Mouse (Mus musculus): ENCODE measurements around the gene Ccdc170.

The Ccdc170 gene

DNA sequence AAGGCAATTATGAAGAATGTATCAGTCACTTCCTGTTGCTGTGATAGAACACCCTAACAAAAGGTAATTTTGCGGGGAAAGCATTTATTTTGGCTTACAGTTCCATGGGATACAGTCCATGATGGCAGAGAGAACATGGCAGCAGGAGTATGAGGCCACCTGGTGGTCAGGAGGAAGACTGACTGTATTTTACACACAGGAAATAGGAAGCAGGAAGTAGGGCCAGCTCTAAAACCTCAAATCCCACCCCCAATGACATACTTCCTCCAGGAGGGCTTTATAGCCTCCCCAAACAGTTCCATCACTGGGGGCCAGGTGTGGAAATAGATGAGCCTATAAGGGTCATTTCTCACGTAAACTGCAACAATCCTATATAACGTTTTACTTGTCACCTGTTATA is 39.8 kb downstream of the Ccdc170 start:
- no peak for DNase-seq (ENCODE audit: low spot score in 2 of 2)

DNA sequence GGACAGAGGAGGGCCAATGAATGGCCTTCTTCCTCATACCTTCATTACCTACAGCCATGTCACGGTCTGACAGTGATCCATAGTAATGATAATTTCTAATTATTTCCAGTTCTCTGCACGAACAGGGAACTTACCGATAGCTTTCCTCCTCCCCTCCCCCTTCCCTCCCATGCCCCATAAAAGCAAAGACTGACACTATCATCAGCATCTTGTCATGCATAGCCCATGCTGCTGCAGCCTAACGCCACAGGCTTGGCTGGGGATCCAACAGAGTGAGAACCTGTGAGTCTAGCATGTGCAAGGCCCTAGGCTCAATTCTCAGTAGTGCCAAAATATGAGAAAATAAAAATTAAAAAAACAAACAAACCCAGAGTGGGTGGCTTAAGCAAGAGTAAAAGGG is 40.8 kb downstream of the Ccdc170 start:
- no peak for DNase-seq (ENCODE audit: low spot score in 2 of 2)

DNA sequence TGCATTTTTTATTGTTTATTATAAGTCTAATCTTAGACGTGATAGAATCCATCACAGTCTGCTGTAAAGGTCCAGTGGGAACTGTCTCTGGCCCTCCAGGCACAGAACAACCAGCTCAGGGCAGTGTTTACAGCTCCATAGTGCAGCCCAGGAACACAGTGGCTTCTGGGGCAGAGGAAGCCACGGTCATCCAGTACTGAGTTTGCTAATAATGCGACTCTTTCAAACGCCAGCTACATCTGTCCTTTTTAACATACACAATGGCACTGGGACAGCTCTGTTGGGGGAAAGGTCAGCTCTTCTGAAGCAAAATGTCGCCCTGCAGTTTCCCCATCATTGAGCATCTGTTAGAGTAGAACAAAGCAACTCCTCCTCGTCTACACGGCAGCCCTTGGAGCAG is 45.7 kb downstream of the Ccdc170 start:
- DNase-seq (ENCODE audit: low spot score in 2 of 2), result no peak

DNA sequence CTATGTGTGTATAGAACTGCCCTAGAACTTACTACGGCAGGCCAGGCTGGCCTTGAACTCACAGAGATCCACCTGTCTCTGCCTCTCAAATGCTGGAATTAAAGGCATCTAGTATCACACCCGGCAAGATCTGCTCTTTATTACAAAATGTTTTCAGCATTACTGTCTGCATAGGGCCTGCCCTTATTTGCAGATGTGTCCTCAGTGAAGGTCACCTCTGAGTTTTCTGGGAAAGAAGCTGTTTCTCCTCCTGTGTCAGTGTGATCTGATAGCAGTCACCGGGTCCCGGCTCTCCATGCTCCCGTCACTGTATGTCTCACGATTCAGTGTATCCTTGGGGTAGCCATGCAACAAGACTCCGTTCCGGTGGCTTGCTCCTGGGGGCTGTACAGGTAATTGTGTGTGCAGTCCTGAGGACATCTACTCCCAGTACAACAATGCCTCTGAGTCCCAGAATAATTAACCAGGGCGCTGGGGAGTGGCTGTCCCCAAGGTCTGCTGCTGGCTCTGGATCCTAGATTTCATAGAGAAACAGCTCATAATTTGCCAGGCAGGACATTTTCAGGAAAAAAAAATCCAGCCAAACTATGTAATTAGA is 48.4 kb downstream of the Ccdc170 start:
- no peak for DNase-seq (ENCODE audit: low spot score in 2 of 2)

DNA sequence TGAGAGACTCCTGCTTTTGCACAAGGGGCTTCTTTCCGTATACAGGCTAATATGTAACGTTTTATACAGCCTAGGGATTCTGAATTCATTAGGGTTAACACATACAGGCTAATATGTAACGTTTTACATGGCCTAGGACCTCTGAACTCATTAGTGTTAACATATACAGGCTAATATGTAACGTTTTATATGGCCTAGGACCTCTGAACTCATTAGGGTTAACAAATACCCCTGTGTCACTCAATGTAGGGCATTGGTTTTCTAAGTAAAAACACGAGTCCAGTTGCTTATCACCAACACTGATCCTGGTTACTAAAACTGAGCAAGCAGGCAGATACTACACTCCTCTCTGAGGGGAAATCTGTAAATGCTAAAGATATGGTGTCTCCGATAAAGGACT is 49.6 kb downstream of the Ccdc170 start:
- DNase-seq (ENCODE audit: low spot score in 2 of 2), result no peak

GRCm38 (mm10) chr10:4532731-4533130 is 50.4 kb downstream of the Ccdc170 start:
- no peak for DNase-seq (ENCODE audit: low spot score in 2 of 2)

GRCm38 (mm10) chr10:4533873-4534272 is 51.6 kb downstream of the Ccdc170 start:
- no peak for DNase-seq (ENCODE audit: low spot score in 2 of 2)

DNA sequence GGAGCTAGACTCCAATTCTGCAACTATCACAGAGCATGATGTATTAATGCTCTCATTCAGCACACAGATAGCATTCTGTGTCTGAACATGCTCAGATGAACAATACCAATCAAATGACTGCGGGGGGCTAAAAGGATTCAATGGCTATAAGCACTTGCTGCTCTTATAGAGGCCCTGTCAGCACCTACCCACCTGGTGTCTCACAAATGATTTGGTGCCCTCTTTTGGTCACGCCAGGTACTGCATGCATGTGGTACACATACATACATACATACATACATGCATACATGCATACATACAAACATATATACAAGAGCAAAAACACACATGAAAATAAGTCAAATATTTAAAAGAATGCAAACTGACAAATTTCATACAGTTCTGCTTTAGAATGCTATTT is 63.2 kb downstream of the Ccdc170 start:
- DNase-seq (ENCODE audit: low spot score in 2 of 2), result peak in 1 of 2 experiments; percentile 4

DNA sequence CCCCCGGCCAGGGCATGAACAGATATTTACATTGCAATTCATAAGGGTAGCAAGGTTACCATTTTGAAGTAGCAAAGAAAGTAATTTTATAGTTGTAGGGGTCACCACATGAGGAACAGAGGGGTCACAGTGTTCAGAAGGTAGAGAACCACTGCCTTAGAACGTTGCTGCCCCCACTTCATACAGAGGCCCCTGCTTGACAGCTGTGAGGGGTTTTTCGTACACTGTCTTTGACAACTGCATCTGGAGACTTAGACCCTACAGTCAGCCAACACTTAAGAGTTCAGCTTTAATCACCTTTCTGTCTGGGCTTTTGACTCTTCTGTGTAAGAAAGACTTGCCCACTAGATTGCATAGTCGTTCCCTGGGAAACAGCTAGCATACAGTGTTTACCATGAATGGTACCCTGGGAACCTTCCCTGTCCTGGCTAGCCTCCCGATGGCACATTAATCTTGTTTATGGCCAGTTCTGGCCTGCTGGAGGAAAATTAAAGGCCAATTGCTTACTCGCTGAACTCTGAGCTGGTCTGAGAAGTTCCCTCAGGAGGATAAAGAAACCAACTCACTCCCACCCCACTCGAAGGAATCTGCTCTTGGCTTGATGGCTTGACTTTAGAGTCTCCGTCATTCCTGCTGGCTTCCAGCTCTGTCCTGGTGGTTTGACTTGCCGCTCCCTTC is 71.3 kb downstream of the Ccdc170 start:
- no peak for DNase-seq (ENCODE audit: low spot score in 2 of 2)

DNA sequence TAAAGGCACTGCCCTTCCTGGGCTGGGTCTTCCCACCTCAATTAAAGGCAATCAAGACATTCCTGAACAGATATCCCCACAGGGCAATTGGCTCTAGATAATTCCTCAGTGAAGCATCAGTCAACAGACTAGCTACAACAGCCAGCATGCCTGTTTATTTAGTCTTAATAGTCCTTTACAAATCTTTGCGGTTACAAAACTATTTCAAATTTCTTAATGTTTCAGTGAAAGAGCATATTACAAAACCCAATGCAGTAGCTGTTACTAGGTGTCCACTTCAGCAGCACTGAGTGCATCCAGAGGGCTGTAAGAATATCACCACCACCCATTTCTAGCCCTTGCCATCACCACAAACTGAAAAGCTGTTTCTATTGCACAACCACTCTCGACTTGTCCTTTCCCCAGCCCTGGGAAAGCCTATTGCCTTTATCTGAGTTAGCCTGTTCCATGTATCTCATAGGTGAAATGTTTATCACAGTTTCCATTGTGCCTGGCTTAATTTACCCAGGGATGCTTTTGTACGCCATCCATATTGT is 74.6 kb downstream of the Ccdc170 start:
- DNase-seq (ENCODE audit: low spot score in 2 of 2), result no peak

GRCm38 (mm10) chr10:4559132-4559531 is 76.8 kb downstream of the Ccdc170 start:
- DNase-seq (ENCODE audit: low spot score in 2 of 2), result no peak

DNA sequence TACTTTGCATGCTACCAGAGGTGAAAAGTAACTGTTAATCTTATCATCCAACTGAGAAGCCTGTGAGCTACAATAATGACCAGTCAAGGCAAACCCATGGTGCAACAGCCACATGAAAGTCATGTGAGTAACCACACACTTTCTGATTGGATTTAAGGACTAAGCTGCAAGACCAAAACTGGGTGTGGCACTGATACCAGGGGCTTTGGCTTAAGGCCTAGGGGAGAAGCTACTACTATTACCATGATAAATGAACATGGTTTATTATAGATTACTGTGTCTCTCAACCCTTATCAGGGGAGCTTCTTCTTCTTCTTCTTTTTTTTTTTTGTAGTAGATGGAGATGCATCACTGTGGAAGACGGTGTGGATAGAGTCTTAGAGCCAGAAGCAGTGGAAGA is 82.8 kb downstream of the Ccdc170 start:
- DNase-seq (ENCODE audit: low spot score in 2 of 2), result no peak

DNA sequence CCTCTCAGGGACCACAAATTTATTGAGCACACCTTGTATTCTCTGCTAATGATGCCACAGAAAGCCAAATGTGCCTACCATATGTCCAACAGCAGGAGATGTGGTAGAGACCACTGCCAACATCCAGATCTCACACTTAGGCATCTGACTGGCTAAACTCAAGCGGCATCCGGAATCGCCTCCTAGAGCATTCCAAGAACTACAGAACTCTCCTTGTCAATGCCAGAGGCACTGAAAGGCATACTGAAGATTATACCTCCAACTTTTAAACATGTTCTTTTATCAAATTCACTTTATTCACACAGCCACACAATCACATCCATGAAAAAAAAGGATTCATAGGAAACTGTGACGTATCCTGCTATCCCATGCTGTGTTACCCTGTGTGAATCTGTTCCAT is 88.5 kb downstream of the Ccdc170 start:
- DNase-seq (ENCODE audit: low spot score in 2 of 2), result no peak

DNA sequence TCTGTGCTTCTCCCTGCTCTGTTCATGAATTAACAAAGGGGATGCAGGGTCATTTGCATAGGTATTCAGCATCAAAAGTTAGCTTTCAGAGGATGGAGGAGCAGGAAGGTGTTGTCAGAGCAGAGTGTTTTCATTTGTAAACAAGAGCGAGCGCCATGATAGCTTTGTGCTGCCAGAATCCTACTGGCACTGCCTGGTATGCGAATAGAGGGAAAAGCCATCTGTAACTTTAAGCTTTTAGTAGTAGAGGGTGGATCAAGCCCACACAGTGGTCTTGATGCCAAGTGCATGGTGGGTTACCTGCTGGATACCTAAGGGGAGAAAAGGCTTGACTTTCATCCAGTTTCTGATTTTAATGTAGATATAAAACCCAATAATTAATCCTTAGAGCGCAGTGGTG is 89.0 kb downstream of the Ccdc170 start:
- no peak for DNase-seq (ENCODE audit: low spot score in 2 of 2)

DNA sequence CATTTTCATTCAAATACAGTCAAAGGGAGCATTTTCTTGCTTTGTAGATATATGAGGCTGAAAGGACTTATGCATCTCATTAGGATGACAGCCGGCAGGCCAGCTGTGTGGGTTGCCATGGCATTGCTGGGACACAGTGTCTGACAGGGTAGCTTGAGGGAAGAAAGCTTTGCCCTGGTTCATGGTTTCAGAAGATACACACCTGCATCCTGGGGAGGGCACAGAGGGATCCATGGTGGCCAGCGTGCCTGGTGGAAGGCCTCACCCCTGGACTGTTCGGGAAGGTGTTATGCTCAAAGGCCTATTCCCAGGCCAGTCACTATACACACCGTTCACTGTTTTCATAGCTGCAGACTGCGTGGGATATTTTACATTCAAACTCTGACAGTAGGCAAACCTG is 99.6 kb downstream of the Ccdc170 start:
- DNase-seq (ENCODE audit: low spot score in 2 of 2), result no peak

GRCm38 (mm10) chr10:4586691-4587090 is 104.4 kb downstream of the Ccdc170 start:
- DNase-seq (ENCODE audit: low spot score in 2 of 2), result no peak

- no peak for DNase-seq (ENCODE audit: low spot score in 2 of 2)
These were observed 107.3 kb downstream of the Ccdc170 start for GRCm38 (mm10) chr10:4589576-4589975.

- DNase-seq (ENCODE audit: low spot score in 2 of 2), result no peak
These were observed 108.7 kb downstream of the Ccdc170 start for GRCm38 (mm10) chr10:4590956-4591355.

DNA sequence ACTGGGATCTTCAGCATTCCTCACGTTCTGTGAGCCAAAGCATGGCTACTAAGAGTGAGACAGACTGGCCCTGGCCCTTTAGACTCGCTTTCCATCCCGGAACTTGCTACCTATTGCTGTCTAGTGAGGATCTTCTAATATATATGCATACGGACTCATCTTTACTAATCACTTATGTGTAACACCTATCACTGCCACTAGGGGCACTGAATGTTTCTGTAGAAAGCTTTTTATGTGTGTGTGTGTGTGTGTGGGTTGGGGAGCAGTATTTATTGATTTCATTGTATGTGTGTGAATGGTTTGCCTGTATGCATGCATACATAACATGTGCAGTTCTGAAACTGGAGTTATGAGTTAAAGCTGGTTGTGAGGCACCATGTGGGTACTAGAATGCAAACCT is 111.5 kb downstream of the Ccdc170 start:
- DNase-seq (ENCODE audit: low spot score in 2 of 2), result no peak

- DNase-seq (ENCODE audit: low spot score in 2 of 2), result no peak
These were observed 114.9 kb downstream of the Ccdc170 start for GRCm38 (mm10) chr10:4597211-4597610.

- DNase-seq (ENCODE audit: low spot score in 2 of 2), result no peak
These were observed 116.0 kb downstream of the Ccdc170 start for GRCm38 (mm10) chr10:4598244-4598842.

DNA sequence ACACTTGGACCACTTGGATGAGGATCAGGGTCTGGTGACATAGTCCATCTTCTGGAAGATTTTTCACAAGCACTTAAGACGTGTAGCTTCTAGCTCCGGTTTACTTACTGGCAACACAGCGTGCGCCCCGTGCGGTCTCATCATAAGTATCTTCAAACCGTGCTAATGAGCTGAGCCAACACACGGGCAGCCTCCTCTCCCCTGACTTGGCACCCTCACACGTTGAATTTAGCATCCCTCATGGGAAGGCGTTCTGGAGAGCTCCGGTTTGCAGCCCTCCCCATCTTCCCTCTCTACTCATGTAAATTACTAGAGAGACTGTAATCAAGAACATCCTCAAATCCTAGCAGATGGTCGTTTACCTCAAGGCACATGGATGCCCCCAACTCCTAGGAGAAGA is 116.6 kb downstream of the Ccdc170 start:
- no peak for DNase-seq (ENCODE audit: low spot score in 2 of 2)

DNA sequence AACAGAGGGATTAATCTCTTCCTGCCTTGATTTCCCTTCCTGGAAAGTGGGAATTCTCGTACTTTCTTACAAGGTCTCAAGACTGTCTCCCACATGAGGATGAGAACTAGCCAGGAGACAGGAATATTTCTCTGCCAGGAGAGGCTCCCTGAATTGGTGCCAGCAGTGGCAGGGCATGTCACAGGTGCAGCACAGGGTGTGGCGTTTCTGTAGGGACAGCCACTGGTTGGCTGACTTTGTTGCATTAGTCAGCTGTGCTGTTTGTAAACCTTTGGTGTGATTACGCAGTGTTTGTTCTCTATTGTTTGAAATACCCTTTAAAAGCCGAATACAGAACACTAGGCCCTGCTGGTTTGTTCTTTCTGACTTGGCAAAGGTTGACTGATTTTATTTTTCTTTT is 117.3 kb downstream of the Ccdc170 start:
- DNase-seq (ENCODE audit: low spot score in 2 of 2), result no peak
